Mouse (Mus musculus) spleen, postnatal 14 days (tissue): ENCODE measurements around the gene Nvl.

Source experiments
- DNase-seq, 2 experiments: peaks; one replicate each; pipeline ENCODE4 v3.0.0; 2021 to 2022; ENCODE audit warnings: low spot score in 2 of 2

Gene Nvl

GRCm38 (mm10) chr1:181143950-181144836 lies at the start of gene Nvl, which contains the start of gene Cnih4:
Gene Nvl (minus strand): TSS chr1:181144204.
Gene Cnih4 (plus strand): TSS chr1:181144693.
- peak; percentile 86 to 89 for DNase-seq

- no peak for DNase-seq
Observed at GRCm38 (mm10) chr1:181188925-181189324, 44.9 kb upstream of the Nvl start.

GRCm38 (mm10) chr1:181170210-181170609 lies 26.2 kb upstream of the Nvl start:
- peak in 1 of 2 experiments; percentile 25 for DNase-seq

- no peak for DNase-seq
Observed at GRCm38 (mm10) chr1:181168377-181168776, 24.4 kb upstream of the Nvl start.

GRCm38 (mm10) chr1:181167816-181168215 lies 23.8 kb upstream of the Nvl start:
- no peak for DNase-seq

- DNase-seq, result no peak
Observed at GRCm38 (mm10) chr1:181151541-181151940, 7.5 kb upstream of the Nvl start.

- peak; percentile 84 to 91 for DNase-seq
Observed at GRCm38 (mm10) chr1:181150827-181151534, 7.0 kb upstream of the Nvl start.

- DNase-seq, result no peak
Observed at GRCm38 (mm10) chr1:181150431-181150826, 6.4 kb upstream of the Nvl start.

- DNase-seq, result no peak
Observed at GRCm38 (mm10) chr1:181149373-181150017, 5.5 kb upstream of the Nvl start.

- DNase-seq, result no peak
Observed at GRCm38 (mm10) chr1:181148540-181148939, 4.5 kb upstream of the Nvl start.

- no peak for DNase-seq
Observed at GRCm38 (mm10) chr1:181146187-181146586, 2.2 kb upstream of the Nvl start.

- no peak for DNase-seq
Observed at GRCm38 (mm10) chr1:181144966-181145365, 962 bp upstream of the Nvl start.

- DNase-seq, result no peak
Observed at GRCm38 (mm10) chr1:181143609-181143949, 425 bp downstream of the Nvl start.

GRCm38 (mm10) chr1:181138730-181139129 lies 5.3 kb downstream of the Nvl start:
- DNase-seq, result no peak

- no peak for DNase-seq
Observed at GRCm38 (mm10) chr1:181131915-181132314, 12.1 kb downstream of the Nvl start.

- no peak for DNase-seq
Observed at GRCm38 (mm10) chr1:181126766-181127165, 17.2 kb downstream of the Nvl start.

- DNase-seq, result no peak
Observed at GRCm38 (mm10) chr1:181125916-181126315, 18.1 kb downstream of the Nvl start.

GRCm38 (mm10) chr1:181124145-181124544 lies 19.9 kb downstream of the Nvl start:
- no peak for DNase-seq

- no peak for DNase-seq
Observed at GRCm38 (mm10) chr1:181117112-181117511, 26.9 kb downstream of the Nvl start.

- DNase-seq, result no peak
Observed at GRCm38 (mm10) chr1:181090048-181090447, 54.0 kb downstream of the Nvl start.

GRCm38 (mm10) chr1:181084021-181084420 lies 60.0 kb downstream of the Nvl start:
- DNase-seq, result no peak

- DNase-seq, result no peak
Observed at GRCm38 (mm10) chr1:181073075-181073474, 70.9 kb downstream of the Nvl start.
